Mouse (Mus musculus) limb, embryonic 10.5 days (tissue): ENCODE results near the gene Fbxl21. TPM values are rescaled to one million over a fixed set of nuclear protein-coding genes. Genes with fewer than 3 reads are reported as not detected.

Experiments used
- DNase-seq: peaks from one replicate; pipeline ENCODE4 v3.0.0-alpha.2; 2017; ENCODE audit warnings: low spot score
- H3K27ac ChIP-seq: fragments of 300-500 bp; sonication (generic); 2 replicates; pipeline ENCODE4 v1.5.1; 2016; ENCODE audit warnings: mild to moderate bottlenecking
- H3K27me3 ChIP-seq: fragments of 300-500 bp; sonication (generic); 2 replicates; pipeline ENCODE4 v1.6.1; 2016; ENCODE audit warnings: low read depth, mild to moderate bottlenecking; ENCODE audit not compliant: poor library complexity, severe bottlenecking
- H3K36me3 ChIP-seq: fragments of 300-500 bp; sonication (generic); 2 replicates; pipeline ENCODE4 v1.6.1; 2016; ENCODE audit warnings: mild to moderate bottlenecking, moderate library complexity
- H3K4me1 ChIP-seq: fragments of 300-500 bp; sonication (generic); 2 replicates; pipeline ENCODE4 v1.6.1; 2016
- H3K4me3 ChIP-seq: fragments of 300-500 bp; sonication (generic); 2 replicates; pipeline ENCODE4 v1.5.1; 2016; ENCODE audit warnings: mild to moderate bottlenecking, moderate library complexity
- H3K9me3 ChIP-seq: fragments of 300-500 bp; sonication (generic); replicated peaks from 2 replicates; pipeline ENCODE4 v1.6.1; 2016; ENCODE audit warnings: mild to moderate bottlenecking
- WGBS: fragments of 180-500 bp; shearing (Covaris S2); methylation state at CpG from one replicate; pipeline ENCODE4 v1.1.7; 2016; 5-methylcytosine and 5-hydroxymethylcytosine counted together
- polyA plus RNA-seq: library from polyadenylated mRNA; unstranded; fragments of >200 nt; fragmentation: Nextera tagmentation; extraction: Ambion mirVana; gene quantifications from 2 replicates; pipeline ENCODE4 v1.2.1, GENCODE M21; 2016

The Fbxl21 gene
- polyA plus RNA-seq, 1 experiment from 2014 or later = 1.4 TPM

- DNase-seq = no peak
- H3K4me3 ChIP-seq = no peak overlapping the region
- H3K4me1 ChIP-seq = no peaks in the 10 kb centered on the region
- no peaks in the 10 kb centered on the region for H3K27me3 ChIP-seq
- 89% methylated on average over 2 of the region's 2 CpGs for WGBS
- H3K9me3 ChIP-seq = no peaks in the 10 kb centered on the region
- H3K36me3 ChIP-seq = no peaks in the 10 kb centered on the region
- H3K27ac ChIP-seq = no peak overlapping the region
These were observed 12.5 kb upstream of the Fbxl21 start for GRCm38 (mm10) chr13:56509796-56510195.

- Histone ChIP-seq H3K4me1 (no peaks in the 10 kb centered on the region), H3K27me3 (no peaks in the 10 kb centered on the region), H3K27ac (no peak overlapping the region), H3K36me3 (no peaks in the 10 kb centered on the region), H3K9me3 (no peaks in the 10 kb centered on the region), H3K4me3 (no peak overlapping the region)
- no peak for DNase-seq
These were observed 8.7 kb upstream of the Fbxl21 start for GRCm38 (mm10) chr13:56513595-56513994.

- no peaks in the 10 kb centered on the region for H3K27me3 ChIP-seq
- H3K9me3 ChIP-seq = no peaks in the 10 kb centered on the region
- no peak overlapping the region for H3K27ac ChIP-seq
- H3K4me1 ChIP-seq = no peaks in the 10 kb centered on the region
- no peak overlapping the region for H3K4me3 ChIP-seq
- no peak for DNase-seq
- no peaks in the 10 kb centered on the region for H3K36me3 ChIP-seq
- WGBS = 91% methylated on average over 4 of the region's 4 CpGs
These were observed 6.0 kb upstream of the Fbxl21 start for GRCm38 (mm10) chr13:56516311-56516710.

GRCm38 (mm10) chr13:56516816-56517215 is 5.5 kb upstream of the Fbxl21 start:
- no peaks in the 10 kb centered on the region for H3K9me3 ChIP-seq
- DNase-seq = no peak
- no peaks in the 10 kb centered on the region for H3K4me1 ChIP-seq
- H3K27ac ChIP-seq = no peak overlapping the region
- no peaks in the 10 kb centered on the region for H3K27me3 ChIP-seq
- WGBS = 68% methylated on average over 7 of the region's 7 CpGs
- H3K36me3 ChIP-seq = no peaks in the 10 kb centered on the region
- no peak overlapping the region for H3K4me3 ChIP-seq

GRCm38 (mm10) chr13:56522821-56523167 is 522 bp downstream of the Fbxl21 start:
- Histone ChIP-seq H3K27me3 (no peaks in the 10 kb centered on the region), H3K36me3 (no peaks in the 10 kb centered on the region), H3K9me3 (no peaks in the 10 kb centered on the region), H3K4me1 (peaks cover 11% of the 10 kb centered on the region; the same call in 1 of the 2 replicates), H3K4me3 (peak overlapping the region; percentile 79), H3K27ac (peak overlapping the region; percentile 76)
- DNase-seq = no peak
- 7% methylated on average over 8 of the region's 8 CpGs for WGBS

- no peak overlapping the region for H3K4me3 ChIP-seq
- H3K9me3 ChIP-seq = no peaks in the 10 kb centered on the region
- no peaks in the 10 kb centered on the region; the same call in 1 of the 2 replicates for H3K27me3 ChIP-seq
- 86% methylated on average over 12 of the region's 12 CpGs for WGBS
- no peaks in the 10 kb centered on the region for H3K36me3 ChIP-seq
- no peak for DNase-seq
- no peak overlapping the region for H3K27ac ChIP-seq
- H3K4me1 ChIP-seq = peaks cover 11% of the 10 kb centered on the region; the same call in 1 of the 2 replicates
These were observed 4.6 kb downstream of the Fbxl21 start for GRCm38 (mm10) chr13:56526871-56527270.

GRCm38 (mm10) chr13:56527846-56528245 is 5.6 kb downstream of the Fbxl21 start:
- Histone ChIP-seq H3K27me3 (no peaks in the 10 kb centered on the region; the same call in 1 of the 2 replicates), H3K27ac (no peak overlapping the region), H3K4me3 (no peak overlapping the region), H3K4me1 (peaks cover 2% of the 10 kb centered on the region; the same call in 1 of the 2 replicates), H3K36me3 (no peaks in the 10 kb centered on the region), H3K9me3 (no peaks in the 10 kb centered on the region)
- no peak for DNase-seq
- WGBS = 94% methylated on average over 7 of the region's 7 CpGs

- WGBS = 84% methylated on average over 11 of the region's 11 CpGs
- no peak overlapping the region for H3K27ac ChIP-seq
- H3K9me3 ChIP-seq = no peaks in the 10 kb centered on the region
- DNase-seq = no peak
- H3K4me3 ChIP-seq = no peak overlapping the region
- no peaks in the 10 kb centered on the region for H3K4me1 ChIP-seq
- H3K27me3 ChIP-seq = no peaks in the 10 kb centered on the region; the same call in 1 of the 2 replicates
- H3K36me3 ChIP-seq = no peaks in the 10 kb centered on the region
These were observed 6.0 kb downstream of the Fbxl21 start for GRCm38 (mm10) chr13:56528281-56528680.

GRCm38 (mm10) chr13:56529031-56529430 is 6.8 kb downstream of the Fbxl21 start:
- 87% methylated on average over 4 of the region's 4 CpGs for WGBS

GRCm38 (mm10) chr13:56529685-56530084 is 7.4 kb downstream of the Fbxl21 start:
- DNase-seq = no peak
- WGBS = 70% methylated on average over 8 of the region's 8 CpGs

More at GRCm38 (mm10) chr13:56529031-56529430, 6.8 kb downstream of the Fbxl21 start:
- no peaks in the 10 kb centered on the region for H3K36me3 ChIP-seq
- no peaks in the 10 kb centered on the region for H3K4me1 ChIP-seq
- no peak overlapping the region for H3K27ac ChIP-seq
- DNase-seq = no peak
- no peaks in the 10 kb centered on the region for H3K9me3 ChIP-seq
- no peaks in the 10 kb centered on the region; the same call in 1 of the 2 replicates for H3K27me3 ChIP-seq
- H3K4me3 ChIP-seq = no peak overlapping the region

GRCm38 (mm10) chr13:56534931-56535330 is 12.7 kb downstream of the Fbxl21 start:
- 89% methylated on average over 5 of the region's 5 CpGs for whole genome bisulfite sequencing
- no peak for DNase-seq

More at GRCm38 (mm10) chr13:56529685-56530084, 7.4 kb downstream of the Fbxl21 start:
- Histone ChIP-seq H3K4me1 (no peaks in the 10 kb centered on the region), H3K4me3 (no peak overlapping the region), H3K36me3 (no peaks in the 10 kb centered on the region), H3K27me3 (no peaks in the 10 kb centered on the region; the same call in 1 of the 2 replicates), H3K27ac (no peak overlapping the region), H3K9me3 (no peaks in the 10 kb centered on the region; the same call in 1 of the 2 replicates)

GRCm38 (mm10) chr13:56535570-56535969 is 13.3 kb downstream of the Fbxl21 start:
- H3K4me3 ChIP-seq = no peak overlapping the region
- WGBS = 75% methylated on average over 5 of the region's 5 CpGs
- DNase-seq = no peak

More at GRCm38 (mm10) chr13:56534931-56535330, 12.7 kb downstream of the Fbxl21 start:
- no peaks in the 10 kb centered on the region for H3K36me3 ChIP-seq
- H3K4me1 ChIP-seq = no peaks in the 10 kb centered on the region
- no peak overlapping the region for H3K27ac ChIP-seq
- H3K27me3 ChIP-seq = no peaks in the 10 kb centered on the region
- no peak overlapping the region for H3K4me3 ChIP-seq
- peaks cover 3% of the 10 kb centered on the region; the same call in 1 of the 2 replicates for H3K9me3 ChIP-seq

GRCm38 (mm10) chr13:56537026-56537425 is 14.8 kb downstream of the Fbxl21 start:
- no peaks in the 10 kb centered on the region for H3K27me3 ChIP-seq
- H3K4me1 ChIP-seq = no peaks in the 10 kb centered on the region
- no peak overlapping the region for H3K4me3 ChIP-seq
- H3K36me3 ChIP-seq = no peaks in the 10 kb centered on the region
- DNase-seq = no peak
- no peak overlapping the region for H3K27ac ChIP-seq
- H3K9me3 ChIP-seq = peaks cover 3% of the 10 kb centered on the region; the same call in 1 of the 2 replicates
- WGBS = 90% methylated on average over 12 of the region's 12 CpGs

More at GRCm38 (mm10) chr13:56535570-56535969, 13.3 kb downstream of the Fbxl21 start:
- Histone ChIP-seq H3K4me1 (no peaks in the 10 kb centered on the region), H3K27ac (no peak overlapping the region), H3K9me3 (peaks cover 3% of the 10 kb centered on the region; the same call in 1 of the 2 replicates), H3K27me3 (no peaks in the 10 kb centered on the region), H3K36me3 (no peaks in the 10 kb centered on the region)

GRCm38 (mm10) chr13:56539846-56540245 is 17.6 kb downstream of the Fbxl21 start:
- Histone ChIP-seq H3K36me3 (no peaks in the 10 kb centered on the region), H3K4me3 (no peak overlapping the region), H3K9me3 (0 out of 2 replicates have a peak, but pooled peaks cover 3% of the 10 kb centered on the region), H3K27ac (no peak overlapping the region), H3K27me3 (no peaks in the 10 kb centered on the region), H3K4me1 (no peaks in the 10 kb centered on the region)
- DNase-seq = peak; percentile 7
- 94% methylated on average over 4 of the region's 4 CpGs for WGBS
